Mouse (Mus musculus) ovary, postnatal 36 days (tissue): Measurements from ENCODE around the gene Dusp19.

ENCODE experiments used
- DNase-seq: peaks from one replicate; pipeline ENCODE4 v3.0.0; 2022; ENCODE audit warnings: low spot score, mixed read lengths

Gene Dusp19

DNA sequence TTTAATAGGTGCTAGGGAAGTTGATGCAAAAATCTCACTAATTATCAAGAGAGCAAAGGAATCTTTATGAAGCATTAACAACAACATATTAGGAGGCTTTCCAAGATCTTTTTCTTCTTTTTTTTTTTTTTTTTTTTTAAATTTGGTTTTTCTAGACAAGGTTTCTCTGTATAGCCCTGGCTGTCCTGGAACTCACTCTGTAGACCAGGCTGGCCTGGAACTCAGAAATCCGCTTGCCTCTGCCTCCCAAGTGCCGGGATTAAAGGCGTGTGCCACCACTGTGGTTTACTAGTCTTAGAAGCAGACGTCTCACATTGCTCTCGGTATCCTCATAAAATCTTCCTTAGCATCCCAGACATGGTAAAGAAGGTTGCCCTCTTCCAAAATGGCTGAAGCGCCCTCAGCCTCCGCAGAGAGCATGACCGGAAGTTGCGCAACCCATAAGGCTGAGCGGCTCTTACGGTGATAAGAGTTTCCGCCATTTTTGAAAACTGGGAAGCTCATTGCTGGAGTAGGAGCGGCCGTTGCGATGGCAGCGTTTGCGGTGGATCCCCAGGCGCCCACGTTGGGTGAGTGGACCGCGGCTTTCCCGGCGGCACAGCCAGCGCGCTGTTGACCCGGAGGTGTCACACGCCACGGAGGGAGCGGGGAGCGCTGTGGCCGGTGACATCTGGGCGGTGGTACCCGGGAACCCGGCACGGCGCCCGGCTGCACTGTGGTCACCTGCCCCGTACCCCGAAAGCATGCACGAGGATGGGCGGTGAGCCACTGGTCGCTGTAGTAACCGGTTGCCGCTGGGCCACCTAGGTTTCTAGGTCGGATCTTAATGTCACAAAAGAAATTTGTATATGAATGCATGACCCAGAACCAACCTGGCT is 21.8 kb downstream of the Dusp19 start:
- DNase-seq, result peak; percentile 88

DNA sequence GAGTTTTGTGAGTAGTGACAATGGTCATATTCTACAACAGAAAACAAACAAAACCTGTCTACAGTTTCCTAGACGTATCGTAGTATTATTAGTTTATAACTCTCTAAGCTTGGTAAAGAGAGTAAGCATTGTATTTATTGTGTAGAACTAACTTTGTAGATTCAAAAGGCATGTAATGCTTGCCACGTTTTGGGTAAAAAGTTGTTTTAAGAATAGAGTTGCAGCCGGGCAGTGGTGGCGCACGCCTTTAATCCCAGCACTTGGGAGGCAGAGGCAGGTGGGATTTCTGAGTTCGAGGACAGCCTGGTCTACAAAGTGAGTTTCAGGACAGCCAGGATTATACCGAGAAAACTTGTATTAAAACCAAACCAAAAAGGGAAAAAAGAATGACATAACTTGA is 22.6 kb downstream of the Dusp19 start:
- no peak for DNase-seq

- DNase-seq, result no peak
These were observed 23.0 kb downstream of the Dusp19 start for GRCm38 (mm10) chr2:80639864-80640263.

GRCm38 (mm10) chr2:80661414-80661813 is 44.6 kb downstream of the Dusp19 start:
- DNase-seq, result no peak

GRCm38 (mm10) chr2:80662682-80663081 is 45.8 kb downstream of the Dusp19 start:
- DNase-seq, result no peak

GRCm38 (mm10) chr2:80667396-80667964 is 50.6 kb downstream of the Dusp19 start:
- no peak for DNase-seq

DNA sequence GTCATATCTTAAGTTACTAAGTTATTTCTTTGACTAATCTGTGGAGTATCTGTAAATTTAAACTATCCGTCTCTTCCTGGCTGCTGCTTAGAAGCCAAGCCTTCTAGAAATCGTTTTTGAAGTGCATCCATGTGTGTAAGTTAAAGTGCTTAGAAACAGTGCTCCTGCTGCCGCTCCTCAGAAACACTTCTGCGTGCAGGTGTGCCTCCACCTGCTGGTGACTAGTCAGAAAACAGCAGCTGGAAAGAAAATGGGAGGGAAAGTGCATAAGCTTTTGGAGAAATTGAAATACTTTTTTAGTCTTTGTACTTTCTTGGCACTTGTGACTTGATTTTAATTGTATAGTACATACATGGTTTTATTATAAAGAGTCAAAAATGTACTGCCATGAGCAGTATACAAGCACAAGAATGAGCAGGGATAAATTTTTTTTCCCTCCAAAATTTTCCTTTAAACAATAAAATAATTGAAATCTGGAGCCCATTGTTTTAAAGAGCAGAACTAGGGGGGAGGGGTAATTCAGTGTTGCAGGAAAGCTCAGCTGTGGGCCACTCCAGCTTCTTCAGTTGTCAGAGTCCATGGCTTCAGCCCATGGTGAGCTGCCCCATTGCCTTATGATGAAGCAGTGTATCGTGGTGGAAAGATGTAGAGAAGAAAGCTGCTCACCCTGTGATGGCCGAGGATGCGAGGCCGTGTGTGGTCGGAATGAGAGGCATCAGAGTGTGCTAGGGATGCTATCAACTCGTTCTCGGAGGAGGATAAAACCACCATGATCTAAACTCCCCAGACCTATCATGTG is 53.2 kb downstream of the Dusp19 start:
- no peak for DNase-seq

DNA sequence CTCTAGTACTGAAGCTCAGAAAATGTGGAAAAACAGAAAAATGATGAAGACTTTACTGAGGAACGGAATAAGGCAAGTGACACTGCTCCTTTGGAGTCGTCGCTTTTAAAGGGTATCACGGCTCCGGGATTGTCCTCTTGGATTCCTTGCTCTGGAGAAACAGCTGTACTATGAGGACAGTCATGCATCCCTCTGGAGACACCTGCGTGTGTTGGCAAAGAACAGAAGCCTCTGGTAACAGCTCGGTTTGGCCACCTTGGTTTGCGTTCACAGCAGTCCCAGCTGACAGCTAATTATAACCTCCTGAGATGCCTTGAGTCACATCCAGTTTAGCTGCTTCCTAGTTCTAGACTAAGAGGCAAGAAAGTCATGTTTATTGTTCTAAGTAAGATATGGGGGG is 62.0 kb downstream of the Dusp19 start:
- DNase-seq, result no peak
